Mouse (Mus musculus) limb, embryonic 11.5 days (tissue): ENCODE measurements around the gene Pcdh15. TPM values are rescaled to one million over a fixed set of nuclear protein-coding genes. Genes with fewer than 3 reads are reported as not detected.

Experiments
- ATAC-seq: fragments of 200-750 bp; cut with Nextera tagmentation; 2 replicates; pipeline ENCODE4 v1.8.0; 2017; ENCODE audit warnings: low read depth; ENCODE audit not compliant: insufficient number of reproducible peaks, low FRiP score, low TSS enrichment
- DNase-seq: peaks from one replicate; pipeline ENCODE4 v3.0.0-alpha.2; 2015; ENCODE audit warnings: low spot score
- H3K27ac ChIP-seq: fragments of 300-500 bp; sonication (generic); replicated peaks from 2 replicates; pipeline ENCODE4 v1.5.1; 2014; ENCODE audit warnings: low read depth, mild to moderate bottlenecking, low read length
- H3K27me3 ChIP-seq: fragments of 300-500 bp; sonication (generic); 2 replicates; pipeline ENCODE4 v1.6.1; 2014; ENCODE audit warnings: mild to moderate bottlenecking, low read length, mixed read lengths; ENCODE audit not compliant: control insufficient read depth, insufficient read depth
- H3K36me3 ChIP-seq: fragments of 300-500 bp; sonication (generic); 2 replicates; pipeline ENCODE4 v1.6.1; 2014; ENCODE audit warnings: mild to moderate bottlenecking, low read length, moderate library complexity, mixed read lengths; ENCODE audit not compliant: control insufficient read depth, insufficient read depth
- H3K4me1 ChIP-seq: fragments of 300-500 bp; sonication (generic); 2 replicates; pipeline ENCODE4 v1.6.1; 2014; ENCODE audit warnings: low read length, mixed read lengths; ENCODE audit not compliant: control insufficient read depth, insufficient read depth
- H3K4me2 ChIP-seq: fragments of 300-500 bp; sonication (generic); 2 replicates; pipeline ENCODE4 v1.6.1; 2014; ENCODE audit warnings: low read depth, mild to moderate bottlenecking, moderate library complexity; ENCODE audit not compliant: severe bottlenecking
- H3K4me3 ChIP-seq: fragments of 300-500 bp; sonication (generic); 2 replicates; pipeline ENCODE4 v1.5.1; 2014; ENCODE audit warnings: low read depth, low read length
- H3K9ac ChIP-seq: fragments of 300-500 bp; sonication (generic); 2 replicates; pipeline ENCODE4 v1.6.1; 2014; ENCODE audit warnings: mild to moderate bottlenecking, low read length
- H3K9me3 ChIP-seq: fragments of 300-500 bp; sonication (generic); 2 replicates; pipeline ENCODE4 v1.6.1; 2016; ENCODE audit warnings: low read length; ENCODE audit not compliant: control insufficient read depth
- WGBS: fragments of 180-500 bp; shearing (Covaris S2); extraction: QIAGEN DNeasy Blood & Tissue Kit; methylation state at CpG from one replicate; pipeline ENCODE4 v1.1.7; 2014; 5-methylcytosine and 5-hydroxymethylcytosine counted together
- polyA plus RNA-seq: library from polyadenylated mRNA; unstranded; fragments of >200 nt; fragmentation: Nextera tagmentation; extraction: Ambion mirVana; gene quantifications from 2 replicates; pipeline ENCODE4 v1.2.1, GENCODE M21; 2014

The Pcdh15 gene
- polyA plus RNA-seq, 1 experiment from 2014 or later, result 0.81 TPM

- Histone ChIP-seq H3K27me3 (no peaks in the 10 kb centered on the region), H3K27ac (no peak overlapping the region), H3K4me3 (no peak overlapping the region), H3K4me2 (no peak overlapping the region), H3K9me3 (no peaks in the 10 kb centered on the region), H3K36me3 (no peaks in the 10 kb centered on the region), H3K9ac (no peak overlapping the region), H3K4me1 (no peaks in the 10 kb centered on the region)
- DNase-seq, result no peak
- WGBS, result 82% methylated on average over 15 of the region's 15 CpGs
- ATAC-seq, result no peak
Observed at GRCm38 (mm10) chr10:74257716-74258446, 1158.7 kb downstream of the Pcdh15 start.

- no peak for ATAC-seq
- H3K4me1 ChIP-seq, result no peaks in the 10 kb centered on the region
- no peaks in the 10 kb centered on the region for H3K27me3 ChIP-seq
- H3K4me3 ChIP-seq, result no peak overlapping the region
- no peaks in the 10 kb centered on the region for H3K36me3 ChIP-seq
- no peak for DNase-seq
- H3K4me2 ChIP-seq, result no peak overlapping the region
- no peak overlapping the region for H3K27ac ChIP-seq
- H3K9ac ChIP-seq, result no peak overlapping the region
- H3K9me3 ChIP-seq, result no peaks in the 10 kb centered on the region
Observed at GRCm38 (mm10) chr10:74258639-74259038, 1159.5 kb downstream of the Pcdh15 start.

GRCm38 (mm10) chr10:74269637-74270269 is 1170.6 kb downstream of the Pcdh15 start:
- H3K9me3 ChIP-seq, result no peaks in the 10 kb centered on the region
- H3K27me3 ChIP-seq, result no peaks in the 10 kb centered on the region
- no peak for DNase-seq
- no peaks in the 10 kb centered on the region for H3K4me1 ChIP-seq
- no peak overlapping the region for H3K4me3 ChIP-seq
- no peaks in the 10 kb centered on the region for H3K36me3 ChIP-seq
- 61% methylated on average over 6 of the region's 6 CpGs for WGBS
- no peak for ATAC-seq
- H3K27ac ChIP-seq, result no peak overlapping the region
- H3K4me2 ChIP-seq, result no peak overlapping the region
- no peak overlapping the region for H3K9ac ChIP-seq

GRCm38 (mm10) chr10:74270894-74271293 is 1171.8 kb downstream of the Pcdh15 start:
- Histone ChIP-seq H3K9ac (no peak overlapping the region), H3K27me3 (no peaks in the 10 kb centered on the region), H3K27ac (no peak overlapping the region), H3K9me3 (no peaks in the 10 kb centered on the region), H3K36me3 (no peaks in the 10 kb centered on the region), H3K4me1 (no peaks in the 10 kb centered on the region), H3K4me2 (no peak overlapping the region), H3K4me3 (no peak overlapping the region)
- ATAC-seq, result no peak
- WGBS, result 86% methylated on average over 5 of the region's 5 CpGs
- DNase-seq, result no peak

- Histone ChIP-seq H3K4me2 (no peak overlapping the region), H3K9me3 (no peaks in the 10 kb centered on the region)
- DNase-seq, result no peak
Observed at GRCm38 (mm10) chr10:74304120-74304519, 1205.0 kb downstream of the Pcdh15 start.

GRCm38 (mm10) chr10:74305439-74306158 is 1206.5 kb downstream of the Pcdh15 start:
- no peaks in the 10 kb centered on the region for H3K9me3 ChIP-seq
- ATAC-seq, result no peak

More at GRCm38 (mm10) chr10:74304120-74304519, 1205.0 kb downstream of the Pcdh15 start:
- Histone ChIP-seq H3K36me3 (no peaks in the 10 kb centered on the region), H3K4me3 (no peak overlapping the region), H3K4me1 (no peaks in the 10 kb centered on the region), H3K27ac (no peak overlapping the region), H3K9ac (no peak overlapping the region), H3K27me3 (no peaks in the 10 kb centered on the region)
- WGBS, result 94% methylated on average over 2 of the region's 2 CpGs
- no peak for ATAC-seq

GRCm38 (mm10) chr10:74307035-74307434 is 1207.9 kb downstream of the Pcdh15 start:
- H3K9ac ChIP-seq, result no peak overlapping the region
- H3K9me3 ChIP-seq, result no peaks in the 10 kb centered on the region
- no peak overlapping the region for H3K4me3 ChIP-seq
- no peaks in the 10 kb centered on the region for H3K4me1 ChIP-seq
- H3K4me2 ChIP-seq, result no peak overlapping the region
- H3K27me3 ChIP-seq, result no peaks in the 10 kb centered on the region
- no peaks in the 10 kb centered on the region for H3K36me3 ChIP-seq
- no peak overlapping the region for H3K27ac ChIP-seq
- no peak for DNase-seq
- 87% methylated on average over 3 of the region's 3 CpGs for WGBS
- ATAC-seq, result no peak

More at GRCm38 (mm10) chr10:74305439-74306158, 1206.5 kb downstream of the Pcdh15 start:
- Histone ChIP-seq H3K4me3 (no peak overlapping the region), H3K4me1 (no peaks in the 10 kb centered on the region), H3K9ac (no peak overlapping the region), H3K36me3 (no peaks in the 10 kb centered on the region), H3K4me2 (no peak overlapping the region), H3K27me3 (no peaks in the 10 kb centered on the region), H3K27ac (no peak overlapping the region)
- DNase-seq, result no peak
- WGBS, result 79% methylated on average over 5 of the region's 5 CpGs

- H3K27ac ChIP-seq, result no peak overlapping the region
- no peaks in the 10 kb centered on the region for H3K27me3 ChIP-seq
- WGBS, result 91% methylated on average over 2 of the region's 2 CpGs
- no peak overlapping the region for H3K4me2 ChIP-seq
- no peak overlapping the region for H3K4me3 ChIP-seq
- no peaks in the 10 kb centered on the region for H3K4me1 ChIP-seq
- no peak for DNase-seq
- no peaks in the 10 kb centered on the region for H3K9me3 ChIP-seq
- no peaks in the 10 kb centered on the region for H3K36me3 ChIP-seq
- H3K9ac ChIP-seq, result no peak overlapping the region
- no peak for ATAC-seq
Observed at GRCm38 (mm10) chr10:74316091-74316490, 1216.9 kb downstream of the Pcdh15 start.
